Mouse (Mus musculus): Measurements from ENCODE around the gene Sox4. TPM values are rescaled to one million over a fixed set of nuclear protein-coding genes. Genes with fewer than 3 reads are reported as not detected.

The Sox4 gene
- polyA plus RNA-seq (2014; fragmentation: Illumina TruSeq; extraction: RNeasy Lipid Tissue Mini Kit (QIAGEN cat#74804); ENCODE audit: low read depth, low replicate concordance): 2.4 TPM

GRCm38 (mm10) chr13:28953581-28953991 lies at the start of gene Sox4:
Sox4 (minus strand) TSS chr13:28953713.

Measured in liver, adult 10 weeks (tissue).